Mouse (Mus musculus): ENCODE measurements around the gene Gpx1. TPM values are rescaled to one million over a fixed set of nuclear protein-coding genes. Genes with fewer than 3 reads are reported as not detected.
A peak's percentile ranks its signal among the peaks of the same experiment; 100 is the strongest.

The Gpx1 gene
- polyA plus RNA-seq, 1 experiment from 2014 or later: 654 TPM

- Histone ChIP-seq H3K27ac (ENCODE audit: low read depth, low read length) (no peak overlapping the region), H3K4me3 (ENCODE audit: low read length) (no peak overlapping the region), H3K36me3 (ENCODE audit: control insufficient read depth, insufficient read depth, low read length) (no peaks in the 10 kb centered on the region), H3K9me3 (ENCODE audit: control insufficient read depth, low read length) (no peaks in the 10 kb centered on the region), H3K4me1 (ENCODE audit: control insufficient read depth, insufficient read depth, low read length) (peaks cover 20% of the 10 kb centered on the region), H3K4me2 (replicated peaks; ENCODE audit: low read depth, low read length) (no peak overlapping the region), H3K9ac (ENCODE audit: low read depth, low read length) (no peak overlapping the region), H3K27me3 (ENCODE audit: control insufficient read depth, insufficient read depth, low read length) (no peaks in the 10 kb centered on the region)
- ATAC-seq (ENCODE audit: low FRiP score, low TSS enrichment): no peak
- 91% methylated on average over 1 of the region's 1 CpGs for whole genome bisulfite sequencing
Observed at GRCm38 (mm10) chr9:108343835-108344234, 5.1 kb downstream of the Gpx1 start.

- no peak for ATAC-seq (ENCODE audit: low FRiP score, low TSS enrichment)
- Histone ChIP-seq H3K27ac (ENCODE audit: low read depth, low read length) (no peak overlapping the region), H3K4me3 (ENCODE audit: low read length) (no peak overlapping the region), H3K27me3 (ENCODE audit: control insufficient read depth, insufficient read depth, low read length) (no peaks in the 10 kb centered on the region), H3K36me3 (ENCODE audit: control insufficient read depth, insufficient read depth, low read length) (no peaks in the 10 kb centered on the region), H3K4me2 (replicated peaks; ENCODE audit: low read depth, low read length) (no peak overlapping the region), H3K9ac (ENCODE audit: low read depth, low read length) (no peak overlapping the region), H3K9me3 (ENCODE audit: control insufficient read depth, low read length) (no peaks in the 10 kb centered on the region), H3K4me1 (ENCODE audit: control insufficient read depth, insufficient read depth, low read length) (peaks cover 22% of the 10 kb centered on the region)
- 84% methylated on average over 4 of the region's 4 CpGs for WGBS
Observed at GRCm38 (mm10) chr9:108344471-108344870, 5.8 kb downstream of the Gpx1 start.

- Histone ChIP-seq H3K9me3 (ENCODE audit: control insufficient read depth, low read length) (no peaks in the 10 kb centered on the region), H3K27ac (ENCODE audit: low read depth, low read length) (peak overlapping the region; percentile 99), H3K4me1 (ENCODE audit: control insufficient read depth, insufficient read depth, low read length) (peaks cover 7% of the 10 kb centered on the region; the same call in 1 of the 2 replicates), H3K4me3 (ENCODE audit: low read length) (peak overlapping the region; percentile 92), H3K36me3 (ENCODE audit: control insufficient read depth, insufficient read depth, low read length) (peaks cover 18% of the 10 kb centered on the region), H3K27me3 (ENCODE audit: control insufficient read depth, insufficient read depth, low read length) (no peaks in the 10 kb centered on the region), H3K9ac (ENCODE audit: low read depth, low read length) (peak overlapping the region; percentile 83), H3K4me2 (replicated peaks; ENCODE audit: low read depth, low read length) (peak overlapping the region; percentile 84)
- WGBS: 6% methylated on average over 11 of the region's 11 CpGs
- no peak for ATAC-seq (ENCODE audit: low FRiP score, low TSS enrichment)
Observed at GRCm38 (mm10) chr9:108347024-108347423, 8.3 kb downstream of the Gpx1 start.

GRCm38 (mm10) chr9:108347540-108348289 is 9.0 kb downstream of the Gpx1 start, which contains the start of gene Usp4:
Usp4 (plus strand) TSS chr9:108347853.
- peak; percentile 97 for ATAC-seq (ENCODE audit: low FRiP score, low TSS enrichment)
- H3K36me3 ChIP-seq (ENCODE audit: control insufficient read depth, insufficient read depth, low read length): peaks cover 25% of the 10 kb centered on the region
- no peaks in the 10 kb centered on the region for H3K9me3 ChIP-seq (ENCODE audit: control insufficient read depth, low read length)
- under 1% methylated on average over 56 of the region's 75 CpGs for WGBS
- H3K4me3 ChIP-seq (ENCODE audit: low read length): peak within 1 kb of the TSS; percentile 92
- H3K27ac ChIP-seq (ENCODE audit: low read depth, low read length): peak within 1 kb of the TSS; percentile 99
- H3K4me1 ChIP-seq (ENCODE audit: control insufficient read depth, insufficient read depth, low read length): peaks cover 7% of the 10 kb centered on the region; the same call in 1 of the 2 replicates
- H3K9ac ChIP-seq (ENCODE audit: low read depth, low read length): peak within 1 kb of the TSS; percentile 83
- peak within 1 kb of the TSS; percentile 84 for H3K4me2 ChIP-seq (replicated peaks; ENCODE audit: low read depth, low read length)
- no peaks in the 10 kb centered on the region for H3K27me3 ChIP-seq (ENCODE audit: control insufficient read depth, insufficient read depth, low read length)

- ATAC-seq (ENCODE audit: low FRiP score, low TSS enrichment): no peak
- Histone ChIP-seq H3K9me3 (ENCODE audit: control insufficient read depth, low read length) (no peaks in the 10 kb centered on the region), H3K27ac (ENCODE audit: low read depth, low read length) (peak overlapping the region; percentile 99; the same call in 1 of the 2 replicates), H3K4me2 (replicated peaks; ENCODE audit: low read depth, low read length) (peak overlapping the region; percentile 84), H3K4me3 (ENCODE audit: low read length) (peak overlapping the region; percentile 92), H3K36me3 (ENCODE audit: control insufficient read depth, insufficient read depth, low read length) (peaks cover 30% of the 10 kb centered on the region), H3K9ac (ENCODE audit: low read depth, low read length) (peak overlapping the region; percentile 83), H3K27me3 (ENCODE audit: control insufficient read depth, insufficient read depth, low read length) (no peaks in the 10 kb centered on the region), H3K4me1 (ENCODE audit: control insufficient read depth, insufficient read depth, low read length) (peaks cover 7% of the 10 kb centered on the region; the same call in 1 of the 2 replicates)
- WGBS: 4% methylated on average over 14 of the region's 14 CpGs
Observed at GRCm38 (mm10) chr9:108348290-108348680, 9.6 kb downstream of the Gpx1 start.

GRCm38 (mm10) chr9:108349727-108350126 is 11.0 kb downstream of the Gpx1 start:
- 92% methylated on average over 4 of the region's 4 CpGs for WGBS
- Histone ChIP-seq H3K4me2 (replicated peaks; ENCODE audit: low read depth, low read length) (no peak overlapping the region), H3K4me3 (ENCODE audit: low read length) (no peak overlapping the region), H3K9me3 (ENCODE audit: control insufficient read depth, low read length) (no peaks in the 10 kb centered on the region), H3K27ac (ENCODE audit: low read depth, low read length) (no peak overlapping the region), H3K4me1 (ENCODE audit: control insufficient read depth, insufficient read depth, low read length) (peaks cover 7% of the 10 kb centered on the region; the same call in 1 of the 2 replicates), H3K36me3 (ENCODE audit: control insufficient read depth, insufficient read depth, low read length) (peaks cover 39% of the 10 kb centered on the region), H3K9ac (ENCODE audit: low read depth, low read length) (no peak overlapping the region), H3K27me3 (ENCODE audit: control insufficient read depth, insufficient read depth, low read length) (no peaks in the 10 kb centered on the region)
- no peak for ATAC-seq (ENCODE audit: low FRiP score, low TSS enrichment)

GRCm38 (mm10) chr9:108378234-108378633 is 39.5 kb downstream of the Gpx1 start:
- Histone ChIP-seq H3K36me3 (ENCODE audit: control insufficient read depth, insufficient read depth, low read length) (peaks cover 89% of the 10 kb centered on the region), H3K4me3 (ENCODE audit: low read length) (no peak overlapping the region), H3K4me2 (replicated peaks; ENCODE audit: low read depth, low read length) (no peak overlapping the region), H3K27me3 (ENCODE audit: control insufficient read depth, insufficient read depth, low read length) (no peaks in the 10 kb centered on the region), H3K27ac (ENCODE audit: low read depth, low read length) (no peak overlapping the region), H3K9ac (ENCODE audit: low read depth, low read length) (no peak overlapping the region), H3K4me1 (ENCODE audit: control insufficient read depth, insufficient read depth, low read length) (no peaks in the 10 kb centered on the region), H3K9me3 (ENCODE audit: control insufficient read depth, low read length) (no peaks in the 10 kb centered on the region)
- 93% methylated on average over 9 of the region's 9 CpGs for WGBS
- no peak for ATAC-seq (ENCODE audit: low FRiP score, low TSS enrichment)

GRCm38 (mm10) chr9:108378736-108379135 is 40.0 kb downstream of the Gpx1 start:
- Histone ChIP-seq H3K9ac (ENCODE audit: low read depth, low read length) (no peak overlapping the region), H3K9me3 (ENCODE audit: control insufficient read depth, low read length) (no peaks in the 10 kb centered on the region), H3K4me2 (replicated peaks; ENCODE audit: low read depth, low read length) (no peak overlapping the region), H3K27ac (ENCODE audit: low read depth, low read length) (no peak overlapping the region), H3K4me1 (ENCODE audit: control insufficient read depth, insufficient read depth, low read length) (no peaks in the 10 kb centered on the region), H3K36me3 (ENCODE audit: control insufficient read depth, insufficient read depth, low read length) (peaks cover 89% of the 10 kb centered on the region), H3K27me3 (ENCODE audit: control insufficient read depth, insufficient read depth, low read length) (no peaks in the 10 kb centered on the region), H3K4me3 (ENCODE audit: low read length) (no peak overlapping the region)
- 92% methylated on average over 5 of the region's 5 CpGs for WGBS
- ATAC-seq (ENCODE audit: low FRiP score, low TSS enrichment): no peak

GRCm38 (mm10) chr9:108379294-108379693 is 40.6 kb downstream of the Gpx1 start:
- no peak overlapping the region for H3K9ac ChIP-seq (ENCODE audit: low read depth, low read length)
- no peaks in the 10 kb centered on the region for H3K4me1 ChIP-seq (ENCODE audit: control insufficient read depth, insufficient read depth, low read length)
- H3K27ac ChIP-seq (ENCODE audit: low read depth, low read length): no peak overlapping the region
- H3K27me3 ChIP-seq (ENCODE audit: control insufficient read depth, insufficient read depth, low read length): no peaks in the 10 kb centered on the region
- H3K4me3 ChIP-seq (ENCODE audit: low read length): no peak overlapping the region
- H3K4me2 ChIP-seq (replicated peaks; ENCODE audit: low read depth, low read length): no peak overlapping the region
- no peaks in the 10 kb centered on the region for H3K9me3 ChIP-seq (ENCODE audit: control insufficient read depth, low read length)
- 92% methylated on average over 4 of the region's 4 CpGs for WGBS
- no peak for ATAC-seq (ENCODE audit: low FRiP score, low TSS enrichment)
- peaks cover 89% of the 10 kb centered on the region for H3K36me3 ChIP-seq (ENCODE audit: control insufficient read depth, insufficient read depth, low read length)

Measured in kidney, embryonic 14.5 days (tissue).